Mouse (Mus musculus) layer of hippocampus, postnatal 14 days (tissue): ENCODE measurements at regions not wholly inside any gene's neighbourhood (a gene's known extent, or its start where the extent isn't known, plus 50 kb on each side); places are given as distances from the start of the nearest gene placed in this dataset.
A peak's percentile ranks its signal among the peaks of the same experiment; 100 is the strongest.

Experiments used
- DNase-seq, 2 experiments: peaks; one replicate each; pipeline ENCODE4 v3.0.0; 2021 to 2022; ENCODE audit warnings: low spot score in 2 of 2, mixed read lengths in 1 of 2

GRCm38 (mm10) chr2:74977348-74977747 lies 151.7 kb downstream of the Mtx2 start:
- no peak for DNase-seq

- DNase-seq = no peak
These were observed 152.2 kb downstream of the Mtx2 start for GRCm38 (mm10) chr2:74977828-74978227.

GRCm38 (mm10) chr2:74981856-74982255 lies 156.3 kb downstream of the Mtx2 start:
- no peak for DNase-seq

- DNase-seq = no peak
These were observed 168.2 kb downstream of the Mtx2 start for GRCm38 (mm10) chr2:74993802-74994201.

- DNase-seq = no peak
These were observed 169.4 kb downstream of the Mtx2 start for GRCm38 (mm10) chr2:74994998-74995397.

GRCm38 (mm10) chr2:74997736-74998135 lies 172.1 kb downstream of the Mtx2 start:
- DNase-seq = no peak

- DNase-seq = no peak
These were observed 174.8 kb downstream of the Mtx2 start for GRCm38 (mm10) chr2:75000368-75000796.

- peak; percentile 3 to 6 for DNase-seq
These were observed 177.0 kb downstream of the Mtx2 start for GRCm38 (mm10) chr2:75002562-75002961.

- no peak for DNase-seq
These were observed 182.5 kb downstream of the Mtx2 start for GRCm38 (mm10) chr2:75008116-75008515.

GRCm38 (mm10) chr2:75010647-75011046 lies 185.0 kb downstream of the Mtx2 start:
- no peak for DNase-seq

GRCm38 (mm10) chr2:75012046-75012445 lies 186.4 kb downstream of the Mtx2 start:
- DNase-seq = no peak

GRCm38 (mm10) chr2:75014994-75015728 lies 189.6 kb downstream of the Mtx2 start:
- DNase-seq = no peak

GRCm38 (mm10) chr2:75019459-75019858 lies 193.9 kb downstream of the Mtx2 start:
- DNase-seq = no peak

- DNase-seq = no peak
These were observed 196.0 kb downstream of the Mtx2 start for GRCm38 (mm10) chr2:75021639-75022038.

- DNase-seq = no peak
These were observed 202.5 kb downstream of the Mtx2 start for GRCm38 (mm10) chr2:75028151-75028550.

GRCm38 (mm10) chr2:75029089-75029693 lies 203.6 kb downstream of the Mtx2 start:
- DNase-seq = no peak

- no peak for DNase-seq
These were observed 209.1 kb downstream of the Mtx2 start for GRCm38 (mm10) chr2:75034708-75035107.

GRCm38 (mm10) chr2:75039066-75039465 lies 213.5 kb downstream of the Mtx2 start:
- no peak for DNase-seq

- DNase-seq = no peak
These were observed 221.3 kb downstream of the Mtx2 start for GRCm38 (mm10) chr2:75046892-75047291.

GRCm38 (mm10) chr2:75048071-75048470 lies 222.5 kb downstream of the Mtx2 start:
- DNase-seq = no peak

GRCm38 (mm10) chr2:75054474-75055186 lies 229.0 kb downstream of the Mtx2 start:
- DNase-seq = peak in 1 of 2 experiments; percentile 6

- peak in 1 of 2 experiments; percentile 45 for DNase-seq
These were observed 229.6 kb downstream of the Mtx2 start for GRCm38 (mm10) chr2:75055187-75055543.
